Mouse (Mus musculus) embryonic facial prominence, embryonic 15.5 days (tissue): ENCODE measurements at regions not wholly inside any gene's neighbourhood (a gene's known extent, or its start where the extent isn't known, plus 50 kb on each side); places are given as distances from the start of the nearest gene placed in this dataset.

Experiments
- ATAC-seq: fragments of 200-750 bp; cut with Nextera tagmentation; 2 replicates; pipeline ENCODE4 v1.8.0; 2017; ENCODE audit warnings: low read depth, moderate TSS enrichment; ENCODE audit not compliant: insufficient number of reproducible peaks, low FRiP score, low TSS enrichment
- H3K27ac ChIP-seq: fragments of 300-500 bp; sonication (generic); replicated peaks from 2 replicates; pipeline ENCODE4 v1.5.1; 2015; ENCODE audit warnings: mild to moderate bottlenecking, inconsistent platforms
- H3K27me3 ChIP-seq: fragments of 300-500 bp; sonication (generic); 2 replicates; pipeline ENCODE4 v1.6.1; 2015; ENCODE audit warnings: inconsistent platforms
- H3K36me3 ChIP-seq: fragments of 300-500 bp; sonication (generic); 2 replicates; pipeline ENCODE4 v1.6.1; 2015; ENCODE audit warnings: mild to moderate bottlenecking, inconsistent platforms
- H3K4me1 ChIP-seq: fragments of 300-500 bp; sonication (generic); 2 replicates; pipeline ENCODE4 v1.6.1; 2015; ENCODE audit warnings: inconsistent platforms
- H3K4me2 ChIP-seq: fragments of 300-500 bp; sonication (generic); replicated peaks from 2 replicates; pipeline ENCODE4 v1.6.1; 2015; ENCODE audit warnings: mild to moderate bottlenecking, inconsistent platforms
- H3K4me3 ChIP-seq: fragments of 300-500 bp; sonication (generic); replicated peaks from 2 replicates; pipeline ENCODE4 v1.5.1; 2015; ENCODE audit warnings: mild to moderate bottlenecking, inconsistent platforms
- H3K9ac ChIP-seq: fragments of 300-500 bp; sonication (generic); 2 replicates; pipeline ENCODE4 v1.6.1; 2015; ENCODE audit warnings: inconsistent platforms
- H3K9me3 ChIP-seq: fragments of 300-500 bp; sonication (generic); replicated peaks from 2 replicates; pipeline ENCODE4 v1.6.1; 2016; ENCODE audit warnings: inconsistent platforms
- WGBS: fragments of 180-500 bp; shearing (Covaris S2); methylation state at CpG from one replicate; pipeline ENCODE4 v1.1.7; 2015; 5-methylcytosine and 5-hydroxymethylcytosine counted together

- no peak overlapping the region for H3K4me2 ChIP-seq
- no peaks in the 10 kb centered on the region for H3K36me3 ChIP-seq
- no peak overlapping the region for H3K27ac ChIP-seq
- no peak overlapping the region for H3K4me3 ChIP-seq
- H3K27me3 ChIP-seq: no peaks in the 10 kb centered on the region
- no peaks in the 10 kb centered on the region for H3K9me3 ChIP-seq
- no peak overlapping the region for H3K9ac ChIP-seq
- ATAC-seq: no peak
- no peaks in the 10 kb centered on the region for H3K4me1 ChIP-seq
- WGBS: 65% methylated on average over 9 of the region's 9 CpGs
Observed at GRCm38 (mm10) chr5:64401737-64402136, 245.6 kb downstream of the Tbc1d1 start.

GRCm38 (mm10) chr5:64403077-64403981 is 247.2 kb downstream of the Tbc1d1 start:
- H3K9me3 ChIP-seq: no peaks in the 10 kb centered on the region
- no peak for ATAC-seq
- no peak overlapping the region for H3K4me3 ChIP-seq
- no peaks in the 10 kb centered on the region for H3K36me3 ChIP-seq
- H3K4me1 ChIP-seq: no peaks in the 10 kb centered on the region
- WGBS: 76% methylated on average over 11 of the region's 11 CpGs
- no peak overlapping the region for H3K9ac ChIP-seq
- no peak overlapping the region for H3K4me2 ChIP-seq
- no peaks in the 10 kb centered on the region for H3K27me3 ChIP-seq
- H3K27ac ChIP-seq: no peak overlapping the region

GRCm38 (mm10) chr5:64403982-64404345 is 247.9 kb downstream of the Tbc1d1 start:
- 82% methylated on average over 7 of the region's 7 CpGs for WGBS
- Histone ChIP-seq H3K4me1 (no peaks in the 10 kb centered on the region), H3K9me3 (no peaks in the 10 kb centered on the region), H3K9ac (no peak overlapping the region), H3K4me2 (no peak overlapping the region), H3K4me3 (no peak overlapping the region), H3K27ac (no peak overlapping the region), H3K36me3 (no peaks in the 10 kb centered on the region), H3K27me3 (no peaks in the 10 kb centered on the region)
- no peak for ATAC-seq

GRCm38 (mm10) chr5:64404512-64404911 is 248.4 kb downstream of the Tbc1d1 start:
- Histone ChIP-seq H3K27me3 (no peaks in the 10 kb centered on the region), H3K9me3 (no peaks in the 10 kb centered on the region), H3K27ac (no peak overlapping the region), H3K36me3 (no peaks in the 10 kb centered on the region), H3K4me3 (no peak overlapping the region), H3K9ac (no peak overlapping the region), H3K4me2 (no peak overlapping the region), H3K4me1 (no peaks in the 10 kb centered on the region)
- no peak for ATAC-seq
- WGBS: 89% methylated on average over 5 of the region's 5 CpGs

- Histone ChIP-seq H3K36me3 (no peaks in the 10 kb centered on the region), H3K27ac (no peak overlapping the region), H3K9ac (no peak overlapping the region), H3K4me1 (peaks cover 9% of the 10 kb centered on the region; the same call in 1 of the 2 replicates), H3K4me3 (no peak overlapping the region), H3K9me3 (no peaks in the 10 kb centered on the region), H3K27me3 (no peaks in the 10 kb centered on the region), H3K4me2 (no peak overlapping the region)
- WGBS: 67% methylated on average over 3 of the region's 3 CpGs
- no peak for ATAC-seq
Observed at GRCm38 (mm10) chr5:64408938-64409337, 252.8 kb downstream of the Tbc1d1 start.

GRCm38 (mm10) chr5:64410621-64411020 is 254.5 kb downstream of the Tbc1d1 start:
- ATAC-seq: 0 out of 2 replicates have a peak, but pooled peaks have one; percentile 7
- WGBS: 35% methylated on average over 7 of the region's 7 CpGs
- Histone ChIP-seq H3K36me3 (no peaks in the 10 kb centered on the region), H3K27me3 (no peaks in the 10 kb centered on the region), H3K4me3 (no peak overlapping the region), H3K4me2 (no peak overlapping the region), H3K27ac (no peak overlapping the region), H3K9me3 (no peaks in the 10 kb centered on the region), H3K4me1 (peaks cover 9% of the 10 kb centered on the region; the same call in 1 of the 2 replicates), H3K9ac (no peak overlapping the region)

GRCm38 (mm10) chr5:64414519-64414918 is 258.4 kb downstream of the Tbc1d1 start:
- no peak for ATAC-seq
- Histone ChIP-seq H3K36me3 (no peaks in the 10 kb centered on the region), H3K4me3 (no peak overlapping the region), H3K4me1 (peaks cover 9% of the 10 kb centered on the region; the same call in 1 of the 2 replicates), H3K9ac (no peak overlapping the region), H3K9me3 (no peaks in the 10 kb centered on the region), H3K4me2 (no peak overlapping the region), H3K27ac (no peak overlapping the region), H3K27me3 (no peaks in the 10 kb centered on the region)
- 84% methylated on average over 5 of the region's 5 CpGs for WGBS

GRCm38 (mm10) chr5:64419395-64419794 is 263.3 kb downstream of the Tbc1d1 start:
- H3K9ac ChIP-seq: no peak overlapping the region
- no peaks in the 10 kb centered on the region for H3K27me3 ChIP-seq
- ATAC-seq: no peak

GRCm38 (mm10) chr5:64422787-64423587 is 266.9 kb downstream of the Tbc1d1 start:
- no peak for ATAC-seq

More at GRCm38 (mm10) chr5:64419395-64419794, 263.3 kb downstream of the Tbc1d1 start:
- 29% methylated on average over 1 of the region's 1 CpGs for WGBS
- H3K36me3 ChIP-seq: no peaks in the 10 kb centered on the region
- peaks cover 4% of the 10 kb centered on the region; the same call in 1 of the 2 replicates for H3K4me1 ChIP-seq
- H3K4me3 ChIP-seq: no peak overlapping the region
- no peaks in the 10 kb centered on the region for H3K9me3 ChIP-seq
- no peak overlapping the region for H3K27ac ChIP-seq
- no peak overlapping the region for H3K4me2 ChIP-seq

GRCm38 (mm10) chr5:64428822-64429221 is 272.7 kb downstream of the Tbc1d1 start:
- Histone ChIP-seq H3K27me3 (no peaks in the 10 kb centered on the region), H3K9me3 (no peaks in the 10 kb centered on the region), H3K9ac (no peak overlapping the region), H3K36me3 (no peaks in the 10 kb centered on the region), H3K4me1 (0 out of 2 replicates have a peak, but pooled peaks cover 8% of the 10 kb centered on the region), H3K4me3 (no peak overlapping the region), H3K4me2 (no peak overlapping the region), H3K27ac (no peak overlapping the region)
- no peak for ATAC-seq
- 87% methylated on average over 8 of the region's 8 CpGs for WGBS

More at GRCm38 (mm10) chr5:64422787-64423587, 266.9 kb downstream of the Tbc1d1 start:
- no peak overlapping the region for H3K4me3 ChIP-seq
- no peaks in the 10 kb centered on the region for H3K36me3 ChIP-seq
- no peak overlapping the region for H3K4me2 ChIP-seq
- no peaks in the 10 kb centered on the region for H3K27me3 ChIP-seq
- H3K9ac ChIP-seq: no peak overlapping the region
- no peaks in the 10 kb centered on the region for H3K9me3 ChIP-seq
- no peak overlapping the region for H3K27ac ChIP-seq
- H3K4me1 ChIP-seq: peaks cover 4% of the 10 kb centered on the region; the same call in 1 of the 2 replicates
- 33% methylated on average over 13 of the region's 13 CpGs for WGBS

GRCm38 (mm10) chr5:64430501-64430900 is 274.4 kb downstream of the Tbc1d1 start:
- 66% methylated on average over 3 of the region's 3 CpGs for WGBS
- ATAC-seq: no peak
- no peaks in the 10 kb centered on the region for H3K9me3 ChIP-seq
- 0 out of 2 replicates have a peak overlapping the region, but pooled peaks have one; percentile 51 for H3K27ac ChIP-seq
- no peaks in the 10 kb centered on the region for H3K27me3 ChIP-seq
- H3K4me1 ChIP-seq: 0 out of 2 replicates have a peak, but pooled peaks cover 8% of the 10 kb centered on the region
- no peak overlapping the region for H3K4me3 ChIP-seq
- no peaks in the 10 kb centered on the region for H3K36me3 ChIP-seq
- no peak overlapping the region for H3K4me2 ChIP-seq
- H3K9ac ChIP-seq: no peak overlapping the region
